Mouse (Mus musculus): ENCODE data around the gene Gnaq. TPM values are rescaled to one million over a fixed set of nuclear protein-coding genes. Genes with fewer than 3 reads are reported as not detected.
"Not testable (repeated sequence)": the region's sequence is repeated elsewhere in the genome, so short reads cannot be mapped to it uniquely, and the experiment has no call there.

Gene Gnaq
- polyA plus RNA-seq, 1 experiment = 54.4 TPM

DNA sequence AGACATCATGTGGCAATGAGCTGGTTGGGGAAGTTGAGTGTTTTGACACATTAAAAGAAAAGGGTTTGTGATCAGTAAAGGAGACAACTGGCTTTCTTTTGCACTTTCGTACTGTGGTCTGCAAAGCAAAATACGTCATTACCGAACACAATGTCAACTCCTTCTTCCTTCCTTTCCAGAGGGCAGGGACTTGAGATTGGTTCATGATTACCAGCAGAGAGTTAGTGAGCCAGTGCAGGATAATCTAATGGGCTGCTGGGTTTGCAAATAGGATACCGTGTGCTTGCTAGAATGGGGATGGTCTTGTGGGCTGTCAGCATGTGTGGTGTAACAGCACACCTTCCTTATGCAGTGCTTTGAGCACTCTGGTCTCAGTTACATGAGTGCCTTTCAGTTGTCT, 8.1 kb downstream of the Gnaq start:
- Histone ChIP-seq H3K4me3 (ENCODE audit: insufficient read depth, low read length) (no peak overlapping the region), H3K27ac (ENCODE audit: insufficient read depth, low read length) (no peak overlapping the region), H3K4me1 (ENCODE audit: control insufficient read depth, insufficient read depth, low read length) (peaks cover 13% of the 10 kb centered on the region)
- TF ChIP-seq POLR2A (IDR thresholded peaks at IDR 0.05; ENCODE audit: low read depth, low read length) = no peak
- no peak for TF ChIP-seq CTCF (IDR thresholded peaks at IDR 0.05; ENCODE audit: borderline replicate concordance, insufficient read depth, low read length)

DNA sequence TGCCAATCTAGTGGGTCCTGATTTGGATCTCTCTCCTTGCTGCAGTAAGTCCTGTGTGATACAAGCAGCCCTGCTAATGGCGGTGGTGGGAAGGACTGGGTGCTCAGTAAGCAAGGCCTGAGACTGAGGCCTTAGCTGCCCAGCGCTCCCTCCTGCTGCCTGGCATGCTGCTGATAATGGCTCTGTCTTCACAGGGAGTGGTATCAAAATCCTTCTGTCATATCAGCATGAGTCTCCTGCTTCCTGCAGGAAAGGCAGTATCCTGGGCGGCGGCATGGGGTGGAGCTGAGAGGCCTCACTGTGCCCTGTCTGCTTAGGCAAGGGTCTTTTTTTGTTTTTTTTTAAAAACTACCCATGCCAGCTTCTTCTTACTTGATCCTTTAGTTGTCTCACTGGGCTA, 9.2 kb downstream of the Gnaq start:
- Histone ChIP-seq H3K4me1 (ENCODE audit: control insufficient read depth, insufficient read depth, low read length) (peaks cover 13% of the 10 kb centered on the region), H3K4me3 (ENCODE audit: insufficient read depth, low read length) (no peak overlapping the region), H3K27ac (ENCODE audit: insufficient read depth, low read length) (no peak overlapping the region)
- no peak for TF ChIP-seq CTCF (IDR thresholded peaks at IDR 0.05; ENCODE audit: borderline replicate concordance, insufficient read depth, low read length)
- TF ChIP-seq POLR2A (IDR thresholded peaks at IDR 0.05; ENCODE audit: low read depth, low read length) = no peak

DNA sequence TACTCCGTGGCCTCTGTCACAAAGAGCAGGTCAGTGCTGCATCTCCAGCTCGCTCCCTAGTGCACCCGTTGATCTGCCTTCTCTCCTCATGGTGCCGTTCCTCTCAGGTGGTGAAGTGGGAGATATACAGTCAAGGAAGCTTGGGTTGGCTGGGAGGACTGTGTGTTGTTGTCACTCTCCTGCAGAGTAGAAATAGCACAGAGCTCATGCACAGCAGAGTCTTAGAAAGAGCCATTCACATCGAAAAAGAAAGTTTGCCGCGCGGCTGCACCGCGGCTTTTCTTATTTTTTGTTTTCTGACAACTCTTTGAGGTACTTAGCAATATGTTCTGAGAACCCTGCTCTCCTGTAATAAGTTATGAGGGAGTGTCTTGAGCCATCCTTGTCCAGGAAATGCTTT, 10.4 kb downstream of the Gnaq start:
- no peak overlapping the region for H3K27ac ChIP-seq (ENCODE audit: insufficient read depth, low read length)
- no peak overlapping the region for H3K4me3 ChIP-seq (ENCODE audit: insufficient read depth, low read length)
- no peak for TF ChIP-seq POLR2A (IDR thresholded peaks at IDR 0.05; ENCODE audit: low read depth, low read length)
- TF ChIP-seq CTCF (IDR thresholded peaks at IDR 0.05; ENCODE audit: borderline replicate concordance, insufficient read depth, low read length) = no peak
- H3K4me1 ChIP-seq (ENCODE audit: control insufficient read depth, insufficient read depth, low read length) = peaks cover 13% of the 10 kb centered on the region

DNA sequence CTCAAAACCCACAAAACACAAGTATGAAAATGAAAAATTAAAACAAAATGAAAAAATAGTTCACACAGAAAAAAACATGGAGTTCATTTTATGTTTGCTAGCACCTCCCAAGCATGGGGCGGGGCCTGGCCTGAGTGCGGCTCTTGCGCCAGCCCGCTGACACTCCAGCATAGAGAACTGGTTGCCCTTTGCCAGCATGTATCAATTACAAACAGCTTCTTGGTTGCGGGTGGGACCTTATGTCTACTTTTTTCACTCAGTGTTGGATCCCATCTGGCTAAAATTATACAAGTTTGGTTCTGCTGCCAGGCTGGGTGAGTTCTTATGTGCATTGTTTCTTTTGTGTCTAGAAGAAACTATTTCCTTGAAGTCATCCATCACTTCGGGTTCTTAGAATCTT, 14.8 kb downstream of the Gnaq start:
- TF ChIP-seq POLR2A (IDR thresholded peaks at IDR 0.05; ENCODE audit: low read depth, low read length) (no peak), CTCF (IDR thresholded peaks at IDR 0.05; ENCODE audit: borderline replicate concordance, insufficient read depth, low read length) (no peak)
- Histone ChIP-seq H3K4me1 (ENCODE audit: control insufficient read depth, insufficient read depth, low read length) (no peaks in the 10 kb centered on the region; the same call in 1 of the 2 replicates), H3K4me3 (ENCODE audit: insufficient read depth, low read length) (no peak overlapping the region), H3K27ac (ENCODE audit: insufficient read depth, low read length) (peak overlapping the region; percentile 1; the same call in 1 of the 2 replicates)

DNA sequence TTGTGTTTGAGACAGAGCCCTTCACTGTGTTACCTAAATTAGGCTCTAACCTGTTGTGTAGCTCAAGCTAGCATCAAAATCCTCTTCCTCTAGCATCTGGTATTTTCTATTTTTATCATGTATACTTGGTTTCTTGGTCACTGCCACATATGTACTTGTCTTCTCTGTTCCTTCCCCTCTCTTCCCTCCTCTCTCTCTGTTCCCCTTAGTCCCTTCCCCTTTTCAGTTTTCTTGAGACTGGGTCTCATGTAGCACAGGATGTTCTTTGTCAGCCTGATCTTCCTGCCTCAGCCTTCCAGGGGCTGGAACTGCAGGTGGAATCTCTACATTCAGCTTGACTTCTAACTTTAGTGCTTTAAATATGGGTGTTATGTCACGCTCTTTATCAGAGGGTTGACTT, 16.5 kb downstream of the Gnaq start:
- no peaks in the 10 kb centered on the region; the same call in 1 of the 2 replicates for H3K4me1 ChIP-seq (ENCODE audit: control insufficient read depth, insufficient read depth, low read length)
- H3K4me3 ChIP-seq (ENCODE audit: insufficient read depth, low read length) = no peak overlapping the region
- TF ChIP-seq CTCF (IDR thresholded peaks at IDR 0.05; ENCODE audit: borderline replicate concordance, insufficient read depth, low read length) = no peak
- no peak for TF ChIP-seq POLR2A (IDR thresholded peaks at IDR 0.05; ENCODE audit: low read depth, low read length)
- no peak overlapping the region for H3K27ac ChIP-seq (ENCODE audit: insufficient read depth, low read length)

DNA sequence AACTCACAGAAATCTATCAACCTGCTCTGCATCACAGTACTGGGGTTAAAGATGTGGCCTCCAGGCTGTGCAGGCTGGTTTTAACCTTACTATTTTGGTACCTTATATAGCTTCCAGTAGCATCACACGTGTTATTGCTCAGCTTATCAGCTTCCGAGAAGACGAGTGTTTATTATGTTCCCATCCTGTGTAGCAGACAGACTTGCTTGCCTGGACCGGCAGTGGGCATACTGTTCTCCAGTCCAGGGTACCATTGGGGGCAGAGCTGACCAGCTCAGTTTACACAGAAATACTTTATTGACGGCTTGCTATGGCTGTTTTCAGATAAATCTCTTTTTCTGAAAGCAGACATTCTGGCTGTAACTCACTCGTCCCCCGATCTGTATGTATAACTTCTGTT, 17.7 kb downstream of the Gnaq start:
- no peak overlapping the region for H3K4me3 ChIP-seq (ENCODE audit: insufficient read depth, low read length)
- H3K4me1 ChIP-seq (ENCODE audit: control insufficient read depth, insufficient read depth, low read length) = no peaks in the 10 kb centered on the region; the same call in 1 of the 2 replicates
- TF ChIP-seq POLR2A (IDR thresholded peaks at IDR 0.05; ENCODE audit: low read depth, low read length) (no peak), CTCF (IDR thresholded peaks at IDR 0.05; ENCODE audit: borderline replicate concordance, insufficient read depth, low read length) (no peak)
- H3K27ac ChIP-seq (ENCODE audit: insufficient read depth, low read length) = no peak overlapping the region

DNA sequence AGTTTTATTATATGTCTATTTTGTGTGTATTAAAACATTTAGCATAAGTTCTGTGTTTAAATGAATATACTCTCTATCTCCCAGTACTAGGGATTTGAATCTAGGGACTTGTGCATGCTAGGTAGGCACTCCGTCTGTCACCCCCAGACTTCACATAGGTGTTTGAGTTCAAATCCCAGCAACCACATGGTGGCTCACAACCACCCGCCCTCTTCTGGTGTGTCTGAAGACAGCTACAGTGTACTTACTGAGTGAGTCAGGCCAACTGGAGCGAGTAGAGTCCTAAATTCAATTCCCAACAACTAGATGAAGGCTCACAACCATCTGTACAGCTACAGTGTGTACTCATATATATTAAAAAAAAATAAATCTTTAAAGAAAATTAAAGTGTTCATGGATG, 21.2 kb downstream of the Gnaq start:
- H3K4me3 ChIP-seq (ENCODE audit: insufficient read depth, low read length) = no peak overlapping the region
- no peaks in the 10 kb centered on the region for H3K4me1 ChIP-seq (ENCODE audit: control insufficient read depth, insufficient read depth, low read length)
- H3K27ac ChIP-seq (ENCODE audit: insufficient read depth, low read length) = no peak overlapping the region
- TF ChIP-seq CTCF (IDR thresholded peaks at IDR 0.05; ENCODE audit: borderline replicate concordance, insufficient read depth, low read length) (no peak), POLR2A (IDR thresholded peaks at IDR 0.05; ENCODE audit: low read depth, low read length) (no peak)

DNA sequence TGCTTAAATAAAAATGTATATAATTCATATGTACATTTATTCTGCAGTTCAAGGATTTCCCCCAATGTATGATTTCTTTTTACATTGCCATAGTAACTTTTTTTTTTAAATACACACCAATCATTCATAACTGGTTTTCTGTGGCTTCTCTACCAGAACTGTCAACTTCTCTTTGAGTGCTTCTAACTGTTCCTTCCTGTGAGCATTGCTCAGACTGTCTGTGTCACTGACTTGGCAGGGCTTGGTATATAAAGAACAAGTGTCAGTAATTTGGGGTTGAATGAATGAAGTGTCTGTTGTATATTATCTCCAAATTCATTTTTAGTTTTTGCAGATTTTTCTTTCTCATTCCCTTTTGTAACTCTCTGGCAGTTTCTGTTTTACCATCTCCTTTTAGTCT, 21.8 kb downstream of the Gnaq start:
- TF ChIP-seq CTCF (IDR thresholded peaks at IDR 0.05; ENCODE audit: borderline replicate concordance, insufficient read depth, low read length) = no peak
- TF ChIP-seq POLR2A (IDR thresholded peaks at IDR 0.05; ENCODE audit: low read depth, low read length) = no peak
- Histone ChIP-seq H3K27ac (ENCODE audit: insufficient read depth, low read length) (no peak overlapping the region), H3K4me1 (ENCODE audit: control insufficient read depth, insufficient read depth, low read length) (no peaks in the 10 kb centered on the region), H3K4me3 (ENCODE audit: insufficient read depth, low read length) (no peak overlapping the region)

DNA sequence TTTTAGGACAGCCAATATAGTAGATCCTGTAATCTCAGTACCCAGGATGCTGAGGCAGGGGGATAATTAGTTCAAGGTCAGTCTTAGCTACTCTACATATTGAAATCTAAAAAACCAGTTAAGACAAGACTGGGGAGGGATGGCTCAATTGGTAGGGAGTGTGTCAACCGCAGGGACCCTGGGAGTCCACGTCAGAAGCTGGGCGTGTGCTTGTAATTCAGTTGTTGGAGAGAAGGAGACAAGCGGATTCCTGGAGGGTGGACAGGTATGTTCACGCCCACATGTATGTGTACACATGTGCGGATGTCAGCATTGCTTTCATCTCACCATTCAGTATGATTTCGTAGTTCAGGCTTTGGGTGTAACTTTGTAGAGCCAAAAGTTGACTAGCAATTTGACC, 24.5 kb downstream of the Gnaq start:
- peaks cover 2% of the 10 kb centered on the region; the same call in 1 of the 2 replicates for H3K4me1 ChIP-seq (ENCODE audit: control insufficient read depth, insufficient read depth, low read length)
- no peak overlapping the region for H3K4me3 ChIP-seq (ENCODE audit: insufficient read depth, low read length)
- H3K27ac ChIP-seq (ENCODE audit: insufficient read depth, low read length) = no peak overlapping the region
- TF ChIP-seq CTCF (IDR thresholded peaks at IDR 0.05; ENCODE audit: borderline replicate concordance, insufficient read depth, low read length) (no peak), POLR2A (IDR thresholded peaks at IDR 0.05; ENCODE audit: low read depth, low read length) (no peak)

DNA sequence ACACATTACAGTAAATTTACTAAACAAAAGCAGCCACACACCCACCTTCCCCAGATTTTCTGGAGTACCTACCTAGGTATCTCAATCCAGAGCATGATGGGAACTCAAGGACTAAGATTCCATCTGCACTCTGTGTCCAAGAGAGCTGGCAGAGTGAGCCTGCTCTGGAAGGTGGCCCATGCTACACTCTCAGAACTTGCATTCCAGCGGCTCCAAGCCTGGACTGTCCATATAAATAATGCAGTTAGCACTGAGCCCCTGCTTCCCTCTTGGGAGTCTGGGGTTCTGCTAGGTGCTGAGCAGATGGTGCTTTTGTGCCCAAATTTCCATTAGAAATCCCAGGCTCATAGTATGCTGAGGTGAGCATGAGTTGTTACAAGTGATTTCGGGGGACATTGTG, 28.1 kb downstream of the Gnaq start:
- Histone ChIP-seq H3K4me1 (ENCODE audit: control insufficient read depth, insufficient read depth, low read length) (peaks cover 2% of the 10 kb centered on the region; the same call in 1 of the 2 replicates), H3K27ac (ENCODE audit: insufficient read depth, low read length) (no peak overlapping the region), H3K4me3 (ENCODE audit: insufficient read depth, low read length) (no peak overlapping the region)
- TF ChIP-seq CTCF (IDR thresholded peaks at IDR 0.05; ENCODE audit: borderline replicate concordance, insufficient read depth, low read length) = no peak
- TF ChIP-seq POLR2A (IDR thresholded peaks at IDR 0.05; ENCODE audit: low read depth, low read length) = no peak

DNA sequence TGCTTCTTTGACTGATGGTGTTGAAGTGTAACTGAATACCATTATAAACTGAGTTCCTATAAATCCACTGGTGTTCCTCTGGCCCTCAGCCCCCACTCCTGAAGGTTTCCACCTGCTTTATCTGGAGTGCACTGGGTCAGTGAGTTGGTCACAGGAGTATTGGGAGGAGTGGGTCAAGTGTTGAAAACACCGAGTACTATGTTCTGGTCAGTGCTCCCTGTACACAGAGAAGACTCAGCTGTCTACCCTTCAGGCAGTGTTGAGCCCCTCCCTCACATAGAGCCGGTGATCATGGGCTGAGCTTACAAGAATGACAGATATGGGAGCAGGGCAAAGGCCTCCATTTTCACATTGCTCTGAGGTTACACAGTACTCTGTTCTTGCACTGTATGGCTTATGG, 28.6 kb downstream of the Gnaq start:
- Histone ChIP-seq H3K27ac (ENCODE audit: insufficient read depth, low read length) (no peak overlapping the region), H3K4me3 (ENCODE audit: insufficient read depth, low read length) (no peak overlapping the region), H3K4me1 (ENCODE audit: control insufficient read depth, insufficient read depth, low read length) (peaks cover 2% of the 10 kb centered on the region; the same call in 1 of the 2 replicates)
- no peak for TF ChIP-seq CTCF (IDR thresholded peaks at IDR 0.05; ENCODE audit: borderline replicate concordance, insufficient read depth, low read length)
- TF ChIP-seq POLR2A (IDR thresholded peaks at IDR 0.05; ENCODE audit: low read depth, low read length) = no peak

DNA sequence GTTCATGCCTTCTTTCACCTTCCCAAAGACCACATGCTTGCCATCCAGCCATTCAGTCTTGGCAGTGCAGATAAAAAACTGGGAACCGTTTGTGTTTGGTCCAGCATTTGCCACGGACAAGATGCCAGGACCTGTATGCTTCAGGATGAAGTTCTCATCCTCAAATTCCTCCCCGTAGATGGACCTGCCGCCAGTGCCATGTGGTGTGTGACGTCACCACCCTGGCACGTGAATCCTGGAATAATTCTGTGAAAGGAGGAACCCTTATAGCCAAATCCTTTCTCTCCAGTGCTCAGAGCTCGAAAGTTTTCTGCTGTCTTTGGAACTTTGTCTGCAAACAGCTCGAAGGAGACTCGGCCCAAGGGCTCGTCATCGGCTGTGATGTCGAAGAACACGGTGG, 31.8 kb downstream of the Gnaq start:
- H3K4me3 ChIP-seq (ENCODE audit: insufficient read depth, low read length); H3K27ac ChIP-seq (ENCODE audit: insufficient read depth, low read length): not testable (repeated sequence)
- peaks cover 15% of the 10 kb centered on the region for H3K4me1 ChIP-seq (ENCODE audit: control insufficient read depth, insufficient read depth, low read length)

Data from embryonic fibroblast, embryonic 13.5 days (primary cell).